Mouse (Mus musculus) urinary bladder, postnatal 14 days (tissue): ENCODE results near the gene Ankrd55.

Source experiments
- DNase-seq: peaks from one replicate; pipeline ENCODE4 v3.0.0; 2021; ENCODE audit warnings: low spot score

Ankrd55 gene

GRCm38 (mm10) chr13:112288225-112289178, at the start of gene Ankrd55:
Gene Ankrd55 (plus strand): TSS chr13:112288451.
- DNase-seq, result peak; percentile 44

- no peak for DNase-seq
Observed at GRCm38 (mm10) chr13:112239239-112239638, 49.0 kb upstream of the Ankrd55 start.

- DNase-seq, result no peak
Observed at GRCm38 (mm10) chr13:112241431-112241830, 46.8 kb upstream of the Ankrd55 start.

GRCm38 (mm10) chr13:112245131-112245530, 43.1 kb upstream of the Ankrd55 start:
- DNase-seq, result no peak

- DNase-seq, result no peak
Observed at GRCm38 (mm10) chr13:112251433-112251832, 36.8 kb upstream of the Ankrd55 start.

GRCm38 (mm10) chr13:112252012-112252411, 36.2 kb upstream of the Ankrd55 start:
- DNase-seq, result no peak

- no peak for DNase-seq
Observed at GRCm38 (mm10) chr13:112252991-112253620, 35.1 kb upstream of the Ankrd55 start.

- DNase-seq, result peak; percentile 7
Observed at GRCm38 (mm10) chr13:112254116-112254515, 34.1 kb upstream of the Ankrd55 start.

GRCm38 (mm10) chr13:112255862-112256261, 32.4 kb upstream of the Ankrd55 start:
- no peak for DNase-seq

- DNase-seq, result peak; percentile 55
Observed at GRCm38 (mm10) chr13:112258478-112258877, 29.8 kb upstream of the Ankrd55 start.

GRCm38 (mm10) chr13:112259398-112259797, 28.9 kb upstream of the Ankrd55 start:
- DNase-seq, result peak; percentile 72

- peak; percentile 26 for DNase-seq
Observed at GRCm38 (mm10) chr13:112264666-112265065, 23.6 kb upstream of the Ankrd55 start.

- peak; percentile 19 for DNase-seq
Observed at GRCm38 (mm10) chr13:112271901-112272537, 16.2 kb upstream of the Ankrd55 start.

- DNase-seq, result no peak
Observed at GRCm38 (mm10) chr13:112274636-112275035, 13.6 kb upstream of the Ankrd55 start.

- no peak for DNase-seq
Observed at GRCm38 (mm10) chr13:112275951-112276350, 12.3 kb upstream of the Ankrd55 start.

GRCm38 (mm10) chr13:112277544-112277943, 10.7 kb upstream of the Ankrd55 start:
- no peak for DNase-seq

GRCm38 (mm10) chr13:112278251-112278650, 10.0 kb upstream of the Ankrd55 start:
- no peak for DNase-seq

- no peak for DNase-seq
Observed at GRCm38 (mm10) chr13:112287135-112287534, 1.1 kb upstream of the Ankrd55 start.

GRCm38 (mm10) chr13:112287571-112288224, 553 bp upstream of the Ankrd55 start:
- DNase-seq, result no peak

- DNase-seq, result no peak
Observed at GRCm38 (mm10) chr13:112289338-112289737, 1.1 kb downstream of the Ankrd55 start.

- DNase-seq, result no peak
Observed at GRCm38 (mm10) chr13:112289981-112290380, 1.7 kb downstream of the Ankrd55 start.

- no peak for DNase-seq
Observed at GRCm38 (mm10) chr13:112292489-112292888, 4.2 kb downstream of the Ankrd55 start.
